Mouse (Mus musculus) heart, embryonic 14.5 days (tissue): Measurements from ENCODE around the gene Gm49378. TPM values are rescaled to one million over a fixed set of nuclear protein-coding genes. Genes with fewer than 3 reads are reported as not detected.

ENCODE experiments used
- ATAC-seq: fragments of 200-750 bp; cut with Nextera tagmentation; 2 replicates; pipeline ENCODE4 v1.8.0; 2017; ENCODE audit warnings: low read depth, moderate TSS enrichment; ENCODE audit not compliant: insufficient number of reproducible peaks, insufficient read depth, low FRiP score
- H3K27ac ChIP-seq, 2 experiments: fragments of 200-500 bp in 1 of 2; fragments of 300-500 bp in 1 of 2; sonication (generic) in 1 of 2; replicated peaks in 1 of 2; 2 replicates each; pipeline ENCODE4 v1.5.1; 2012 to 2014; ENCODE audit warnings: low read depth in 2 of 2, low read length in 2 of 2, control low read depth in 1 of 2, mild to moderate bottlenecking in 1 of 2, mixed read lengths in 1 of 2; ENCODE audit not compliant: control insufficient read depth in 1 of 2, insufficient read depth in 1 of 2
- H3K27me3 ChIP-seq: fragments of 300-500 bp; sonication (generic); 2 replicates; pipeline ENCODE4 v1.6.1; 2014; ENCODE audit warnings: mild to moderate bottlenecking, low read length, control low read depth; ENCODE audit not compliant: control insufficient read depth, insufficient read depth
- H3K36me3 ChIP-seq: fragments of 300-500 bp; sonication (generic); 2 replicates; pipeline ENCODE4 v1.6.1; 2014; ENCODE audit warnings: mild to moderate bottlenecking, control low read depth, low read length, mixed read lengths; ENCODE audit not compliant: control insufficient read depth, insufficient read depth
- H3K4me1 ChIP-seq, 2 experiments: fragments of 200-500 bp in 1 of 2; fragments of 300-500 bp in 1 of 2; sonication (generic) in 1 of 2; 2 replicates each; pipeline ENCODE4 v1.6.1; 2012 to 2014; ENCODE audit warnings: low read length in 2 of 2, control low read depth in 1 of 2, mixed read lengths in 1 of 2; ENCODE audit not compliant: control insufficient read depth in 2 of 2, insufficient read depth in 2 of 2
- H3K4me2 ChIP-seq: fragments of 300-500 bp; sonication (generic); 2 replicates; pipeline ENCODE4 v1.6.1; 2014; ENCODE audit warnings: mild to moderate bottlenecking, low read length
- H3K4me3 ChIP-seq, 2 experiments: fragments of 200-500 bp in 1 of 2; fragments of 300-500 bp in 1 of 2; sonication (generic) in 1 of 2; 2 replicates each; pipeline ENCODE4 v1.5.1; 2012 to 2014; ENCODE audit warnings: low read length in 2 of 2, mild to moderate bottlenecking in 2 of 2, control low read depth in 1 of 2, low read depth in 1 of 2, moderate library complexity in 1 of 2; ENCODE audit not compliant: control insufficient read depth in 1 of 2, insufficient read depth in 1 of 2
- H3K9ac ChIP-seq: fragments of 300-500 bp; sonication (generic); 2 replicates; pipeline ENCODE4 v1.6.1; 2014; ENCODE audit warnings: mild to moderate bottlenecking, low read length
- H3K9me3 ChIP-seq: fragments of 300-500 bp; sonication (generic); 2 replicates; pipeline ENCODE4 v1.6.1; 2016; ENCODE audit warnings: low read length, control low read depth; ENCODE audit not compliant: control insufficient read depth
- WGBS: fragments of 180-500 bp; shearing (Covaris S2); extraction: QIAGEN DNeasy Blood & Tissue Kit; methylation state at CpG from one replicate; pipeline ENCODE4 v1.1.7; 2014; 5-methylcytosine and 5-hydroxymethylcytosine counted together
- polyA plus RNA-seq: library from polyadenylated mRNA; unstranded; fragments of >200 nt; fragmentation: Nextera tagmentation; extraction: Ambion mirVana; gene quantifications from 2 replicates; pipeline ENCODE4 v1.2.1, GENCODE M21; 2014

Gm49378 gene
- polyA plus RNA-seq, 1 experiment from 2014 or later: 2.5 TPM

DNA sequence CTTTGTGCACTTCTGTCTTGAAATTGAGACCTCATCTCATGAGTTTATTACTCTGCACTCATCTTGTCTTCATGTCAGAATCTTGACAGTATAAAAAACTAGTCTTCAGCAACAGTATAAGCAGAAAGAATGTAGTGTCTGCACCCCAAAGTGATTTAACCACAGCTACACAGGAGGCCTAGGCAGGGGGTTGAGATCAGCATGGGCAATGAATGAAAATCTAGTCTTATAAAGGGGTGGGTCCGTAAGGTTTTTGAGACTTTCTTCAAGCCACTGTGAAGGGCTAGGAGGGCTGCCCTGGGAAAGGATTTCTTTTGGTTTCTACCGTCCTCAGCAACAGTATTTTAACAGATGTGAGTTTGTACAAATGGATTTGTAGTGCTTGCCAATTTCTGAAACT lies 22.9 kb upstream of the Gm49378 start:
- H3K27me3 ChIP-seq: no peaks in the 10 kb centered on the region
- peak overlapping the region; percentile 27; the same call in 1 of the 2 replicates for H3K9ac ChIP-seq
- H3K4me3 ChIP-seq: peak overlapping the region in 1 of 2 experiments; percentile 81; a peak in 2 of 4 replicates
- H3K36me3 ChIP-seq: peaks cover 47% of the 10 kb centered on the region
- peak overlapping the region in 1 of 2 experiments; percentile 82; a peak in 1 of 4 replicates for H3K27ac ChIP-seq
- H3K4me2 ChIP-seq: peak overlapping the region; percentile 74
- H3K9me3 ChIP-seq: no peaks in the 10 kb centered on the region
- no peak for ATAC-seq
- WGBS: 46% methylated on average over 2 of the region's 2 CpGs
- H3K4me1 ChIP-seq: peaks cover 15 to 19% of the 10 kb centered on the region in 2 experiments; a peak in 3 of 4 replicates

DNA sequence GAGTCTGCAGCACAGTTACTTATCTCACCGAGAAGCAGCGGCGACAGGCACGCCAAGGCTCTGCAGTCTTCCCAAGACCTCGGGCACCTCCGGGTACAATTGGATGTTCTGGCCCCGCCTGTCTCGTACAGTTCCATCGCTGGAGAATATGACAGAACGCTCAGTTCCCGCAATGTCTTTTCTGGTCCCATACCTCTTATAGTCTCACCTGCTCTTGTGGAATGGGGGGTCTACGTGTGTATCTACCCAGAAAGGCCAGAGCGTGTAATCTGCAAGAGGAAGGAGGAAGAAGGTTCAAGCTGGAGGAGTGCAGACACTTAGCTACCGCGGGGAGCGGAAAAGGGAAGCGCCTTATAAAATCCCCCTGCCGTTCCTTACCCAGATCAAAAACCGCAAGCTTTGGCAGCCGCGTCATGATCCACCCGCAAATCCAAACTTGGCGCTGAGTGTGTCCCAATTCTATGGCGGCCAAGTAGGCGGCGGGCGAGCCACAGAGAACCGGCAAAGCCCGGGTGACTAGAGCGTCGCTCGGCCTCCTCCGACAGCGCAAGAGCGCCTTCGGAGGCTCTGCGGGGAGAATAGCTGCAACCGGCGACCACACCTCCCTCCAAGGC lies 22.4 kb upstream of the Gm49378 start, which contains the start of gene Mdp1:
TSS of gene Mdp1 (minus strand) at position 549 of the 614 bp plus-strand sequence.
- peak within 1 kb of the TSS; percentile 82 to 87 for H3K27ac ChIP-seq
- no peaks in the 10 kb centered on the region for H3K9me3 ChIP-seq
- peaks cover 44% of the 10 kb centered on the region for H3K36me3 ChIP-seq
- H3K9ac ChIP-seq: peak within 1 kb of the TSS; percentile 92
- peak; percentile 80 for ATAC-seq
- under 1% methylated on average over 39 of the region's 39 CpGs for WGBS
- no peaks in the 10 kb centered on the region for H3K27me3 ChIP-seq
- H3K4me3 ChIP-seq: peak within 1 kb of the TSS; percentile 81 to 97
- H3K4me1 ChIP-seq: peaks cover 15 to 19% of the 10 kb centered on the region in 2 experiments; a peak in 3 of 4 replicates
- H3K4me2 ChIP-seq: peak within 1 kb of the TSS; percentile 74

DNA sequence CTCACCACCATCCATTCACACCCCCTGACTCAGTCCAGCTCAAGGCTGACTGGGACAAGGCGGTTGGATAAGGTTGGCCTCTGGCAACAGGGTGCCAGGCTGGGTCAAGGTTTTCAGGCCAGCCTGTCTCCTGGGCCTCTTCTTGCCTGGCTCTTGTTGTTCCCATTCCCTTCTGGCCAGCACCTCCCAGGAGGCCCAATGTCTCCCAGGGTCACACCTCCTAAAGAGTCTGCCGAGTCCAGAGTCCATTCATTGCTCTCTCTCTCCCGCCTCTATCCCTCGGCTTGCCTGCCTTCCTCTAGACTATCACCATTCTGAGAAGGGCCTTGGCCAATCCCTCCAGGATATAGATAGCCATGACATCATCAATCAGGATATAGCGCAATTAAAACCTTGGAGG lies 20.3 kb upstream of the Gm49378 start:
- H3K27ac ChIP-seq: peak overlapping the region; percentile 68 to 83
- H3K9ac ChIP-seq: no peak overlapping the region
- peaks cover 15 to 19% of the 10 kb centered on the region in 2 experiments; a peak in 3 of 4 replicates for H3K4me1 ChIP-seq
- no peak overlapping the region for H3K4me2 ChIP-seq
- no peak overlapping the region for H3K4me3 ChIP-seq
- H3K27me3 ChIP-seq: no peaks in the 10 kb centered on the region
- 72% methylated on average over 5 of the region's 5 CpGs for WGBS
- ATAC-seq: no peak
- H3K9me3 ChIP-seq: no peaks in the 10 kb centered on the region
- H3K36me3 ChIP-seq: peaks cover 35% of the 10 kb centered on the region

DNA sequence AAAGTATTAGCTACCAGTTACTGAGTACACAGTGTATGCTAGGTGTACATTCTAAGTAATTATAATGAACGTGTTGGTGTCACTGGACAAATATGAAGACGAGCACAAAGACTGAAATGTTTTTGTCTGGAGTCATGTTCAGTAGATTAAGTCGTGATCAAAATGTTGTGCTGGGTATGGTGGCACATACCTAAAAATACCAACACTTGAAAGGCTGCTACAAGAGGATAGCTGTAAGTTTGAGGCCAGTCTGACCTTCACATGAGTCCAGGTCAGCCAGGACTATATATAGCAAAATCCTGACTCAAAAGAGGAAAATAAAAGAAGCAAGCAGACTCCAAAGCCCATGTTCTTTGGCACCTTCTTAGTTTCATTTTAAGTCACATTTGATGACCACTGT lies 19.2 kb upstream of the Gm49378 start:
- Histone ChIP-seq H3K27ac (peak overlapping the region; percentile 83 to 97), H3K36me3 (peaks cover 24% of the 10 kb centered on the region), H3K9me3 (no peaks in the 10 kb centered on the region), H3K27me3 (no peaks in the 10 kb centered on the region), H3K4me1 (peaks cover 15 to 19% of the 10 kb centered on the region in 2 experiments; a peak in 3 of 4 replicates), H3K4me3 (no peak overlapping the region), H3K4me2 (peak overlapping the region; percentile 41), H3K9ac (peak overlapping the region; percentile 22; the same call in 1 of the 2 replicates)
- 41% methylated on average over 3 of the region's 3 CpGs for WGBS
- 0 out of 2 replicates have a peak, but pooled peaks have one; percentile 64 for ATAC-seq

DNA sequence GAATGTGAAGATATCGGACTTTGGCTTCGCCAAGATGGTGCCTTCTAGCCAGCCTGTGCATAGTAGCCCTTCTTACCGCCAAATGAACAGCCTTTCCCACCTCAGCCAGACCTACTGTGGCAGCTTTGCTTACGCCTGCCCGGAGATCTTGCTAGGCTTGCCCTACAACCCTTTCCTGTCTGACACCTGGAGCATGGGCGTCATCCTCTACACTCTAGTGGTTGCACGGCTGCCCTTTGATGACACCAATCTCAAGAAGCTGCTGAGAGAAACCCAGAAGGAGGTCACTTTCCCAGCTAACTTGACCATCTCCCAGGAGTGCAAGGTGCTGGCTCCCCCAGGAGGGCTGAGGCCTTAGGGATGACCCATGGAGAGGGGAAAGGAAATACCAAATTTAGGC lies 13.8 kb upstream of the Gm49378 start:
- 71% methylated on average over 7 of the region's 7 CpGs for WGBS

DNA sequence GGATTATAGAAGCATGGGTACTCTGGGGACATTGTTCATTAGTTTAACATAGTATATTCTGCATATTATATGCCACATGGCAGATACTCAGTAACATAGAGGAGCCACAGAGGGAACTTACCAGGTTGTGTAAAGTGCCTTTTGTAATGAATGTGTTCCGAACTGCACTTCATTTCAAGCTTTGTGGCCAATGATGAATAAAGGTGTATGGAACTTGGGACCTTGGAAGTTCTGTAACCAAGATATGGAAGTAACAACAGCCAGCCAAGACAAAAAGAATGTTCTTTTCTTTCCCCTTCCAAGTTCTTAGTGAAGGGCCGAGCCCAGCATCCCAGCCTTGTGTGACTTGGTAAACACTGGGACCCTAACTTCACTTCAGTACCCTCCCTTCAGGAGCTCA lies 12.2 kb upstream of the Gm49378 start, which contains the start of gene Tssk4:
TSS of gene Tssk4 (plus strand) at position 301 of the 400 bp plus-strand sequence.
- no peak within 1 kb of the TSS for H3K27ac ChIP-seq
- no peak for ATAC-seq
- peaks cover 19% of the 10 kb centered on the region for H3K36me3 ChIP-seq
- no peaks in the 10 kb centered on the region for H3K9me3 ChIP-seq
- no peak within 1 kb of the TSS for H3K4me3 ChIP-seq
- no peak within 1 kb of the TSS for H3K9ac ChIP-seq
- no peak within 1 kb of the TSS for H3K4me2 ChIP-seq
- WGBS: 95% methylated on average over 2 of the region's 2 CpGs
- no peaks in the 10 kb centered on the region for H3K27me3 ChIP-seq
- peaks cover 2 to 5% of the 10 kb centered on the region in 2 experiments; a peak in 3 of 4 replicates for H3K4me1 ChIP-seq

More for the DNA sequence above, 13.8 kb upstream of the Gm49378 start:
- no peak overlapping the region for H3K4me3 ChIP-seq
- no peak overlapping the region for H3K4me2 ChIP-seq
- no peak for ATAC-seq
- H3K27ac ChIP-seq: no peak overlapping the region
- no peaks in the 10 kb centered on the region; a peak in 1 of 4 replicates for H3K4me1 ChIP-seq
- H3K36me3 ChIP-seq: peaks cover 11% of the 10 kb centered on the region
- no peaks in the 10 kb centered on the region for H3K27me3 ChIP-seq
- no peaks in the 10 kb centered on the region for H3K9me3 ChIP-seq
- no peak overlapping the region for H3K9ac ChIP-seq

DNA sequence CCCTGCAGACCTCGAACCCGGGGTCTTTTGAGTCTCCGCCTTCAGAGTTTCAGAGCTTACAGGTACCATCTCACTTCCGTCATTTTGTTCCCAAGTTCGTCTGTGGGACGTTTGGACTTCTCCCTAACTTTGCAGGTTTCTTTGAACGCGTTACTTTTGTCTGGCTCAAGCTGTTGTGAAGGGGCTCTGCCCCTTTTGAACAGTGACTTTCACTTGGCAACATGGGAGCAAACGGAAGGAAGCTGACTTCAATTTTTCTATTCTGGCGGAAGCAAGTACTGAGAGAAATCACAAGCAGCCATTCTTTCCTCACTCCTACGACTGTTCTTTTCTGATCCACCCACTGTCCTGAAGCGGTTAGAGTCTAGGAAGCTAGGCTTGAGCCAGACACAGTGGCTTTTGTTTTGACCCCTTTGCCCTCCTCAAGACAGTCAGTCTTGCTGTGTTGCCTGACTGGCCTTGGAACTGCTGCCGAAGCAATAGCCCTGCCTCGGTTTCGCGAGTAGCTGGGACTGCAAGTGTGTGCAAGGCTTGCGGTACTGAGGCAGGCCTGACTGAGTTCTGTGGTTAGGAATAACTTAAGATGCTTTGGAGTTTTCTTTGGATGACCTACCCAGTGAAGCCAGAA lies 6.7 kb upstream of the Gm49378 start:
- ATAC-seq: no peak
- Histone ChIP-seq H3K27me3 (no peaks in the 10 kb centered on the region), H3K9me3 (no peaks in the 10 kb centered on the region), H3K9ac (peak overlapping the region; percentile 81), H3K36me3 (peaks cover 45% of the 10 kb centered on the region), H3K4me1 (peaks cover 11 to 19% of the 10 kb centered on the region in 2 experiments), H3K27ac (peak overlapping the region; percentile 76 to 94), H3K4me2 (peak overlapping the region; percentile 80), H3K4me3 (peak overlapping the region; percentile 61 to 70)
- 20% methylated on average over 17 of the region's 17 CpGs for WGBS
